ENCODE assay signal across 9 mouse cellular contexts in the genomic region with DNA sequence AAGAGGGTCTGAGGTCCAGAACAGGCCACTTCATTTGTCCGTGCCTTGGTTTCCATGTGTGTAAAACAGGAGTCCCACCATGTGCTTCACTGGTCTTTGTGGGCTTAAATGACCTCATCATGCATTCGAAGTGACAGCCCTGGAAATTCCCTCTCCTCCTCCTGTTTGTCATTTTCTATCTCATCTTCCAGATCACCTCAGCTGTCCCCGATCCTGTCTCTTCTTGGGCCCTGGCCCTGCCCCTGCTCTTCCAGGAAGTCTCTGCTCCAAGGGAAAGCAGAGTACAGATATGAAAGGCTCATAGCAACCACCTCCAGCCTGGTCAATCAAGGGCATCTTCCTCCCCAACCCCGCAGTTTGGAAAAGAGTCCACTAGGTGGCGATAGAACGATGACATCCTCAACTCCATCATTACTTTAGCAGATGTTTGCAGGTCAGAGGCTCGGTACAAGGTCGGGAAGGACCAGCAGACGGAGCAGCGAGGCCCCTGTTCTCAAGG. TPM values are rescaled to one million over a fixed set of nuclear protein-coding genes. Genes with fewer than 3 reads are reported as not detected.
DNase-seq lines count a peak whose midpoint lies in the region; ATAC-seq lines count a peak whose summit lies in the region.
"Had no signal": no experiment of that assay in that cellular context is flagged by ENCODE, and none has a peak within 500 bp of the region (broad histone marks: within the 10 kb centered on the region; RNA-seq: fewer than 3 reads in every experiment).

No protein-coding gene starts in this region.

- no peak overlapping the region for H3K4me2 ChIP-seq in forebrain, embryonic 11.5 days (ENCODE audit: low read depth, low read length, severe bottlenecking)
- H3K4me2 ChIP-seq in forebrain, embryonic 13.5 days: no peak overlapping the region
- H3K4me2 ChIP-seq: limb, embryonic 13.5 days had no signal

- H3K27me3 ChIP-seq in forebrain, embryonic 11.5 days (ENCODE audit: control insufficient read depth, insufficient read depth, low read length): no peaks in the 10 kb centered on the region
- H3K27me3 ChIP-seq in forebrain, embryonic 13.5 days: no peaks in the 10 kb centered on the region
- peaks cover 22% of the 10 kb centered on the region for H3K27me3 ChIP-seq in megakaryocyte, embryonic 14.5 days (replicated peaks)
- H3K27me3 ChIP-seq: limb, embryonic 13.5 days had no signal

- H3K4me3 ChIP-seq in forebrain, embryonic 11.5 days (ENCODE audit: low read depth, low read length): no peak overlapping the region
- H3K4me3 ChIP-seq in forebrain, embryonic 13.5 days: no peak overlapping the region
- H3K4me3 ChIP-seq in megakaryocyte, embryonic 14.5 days (replicated peaks): peak overlapping the region; percentile 8
- H3K4me3 ChIP-seq: limb, embryonic 13.5 days had no signal

- ATAC-seq in forebrain, embryonic 11.5 days (replicated peaks; ENCODE audit: low FRiP score): no peak
- no peak for ATAC-seq in forebrain, embryonic 13.5 days

- no peak overlapping the region for H3K9ac ChIP-seq in forebrain, embryonic 11.5 days (ENCODE audit: low read length)
- no peak overlapping the region for H3K9ac ChIP-seq in forebrain, embryonic 13.5 days
- H3K9ac ChIP-seq: limb, embryonic 13.5 days had no signal

- intact Hi-C loops in heart, postnatal 36 days (cut with DNase I): loop anchor here (5.0 kb wide), 1 partner anchor 213 kb away; a partner anchor contains a TSS

- no peaks in the 10 kb centered on the region for H3K4me1 ChIP-seq in forebrain, embryonic 11.5 days (replicated peaks; ENCODE audit: control insufficient read depth, insufficient read depth, low read length)
- peaks cover 7% of the 10 kb centered on the region for H3K4me1 ChIP-seq in forebrain, embryonic 13.5 days
- peaks cover 21% of the 10 kb centered on the region for H3K4me1 ChIP-seq in megakaryocyte, embryonic 14.5 days

- no peaks in the 10 kb centered on the region for H3K36me3 ChIP-seq in forebrain, embryonic 11.5 days (ENCODE audit: control insufficient read depth, insufficient read depth, low read length)
- H3K36me3 ChIP-seq in forebrain, embryonic 13.5 days (ENCODE audit: poor library complexity, severe bottlenecking): no peaks in the 10 kb centered on the region
- H3K36me3 ChIP-seq in megakaryocyte, embryonic 14.5 days (replicated peaks; ENCODE audit: low read length): no peaks in the 10 kb centered on the region
- H3K36me3 ChIP-seq: limb, embryonic 13.5 days had no signal

- H3K27ac ChIP-seq in forebrain, embryonic 11.5 days (ENCODE audit: low read depth, low read length): no peak overlapping the region
- H3K27ac ChIP-seq in forebrain, embryonic 13.5 days: no peak overlapping the region
- H3K27ac ChIP-seq: limb, embryonic 13.5 days had no signal

- peak; percentile 76 for DNase-seq in forebrain, embryonic 11.5 days (ENCODE audit: low spot score)
- peak; percentile 38 for DNase-seq in ovary, postnatal 36 days (ENCODE audit: low spot score)
- no peak for DNase-seq in ovary, postnatal 14 days (ENCODE audit: low spot score)
- DNase-seq in c-Kit-positive CD71-positive TER-119-positive erythroid progenitor cells, embryonic 14.5 days (ENCODE audit: low spot score): peak; percentile 66
- peak; percentile 49 to 62 for DNase-seq in heart, postnatal 36 days
- DNase-seq in thymus, postnatal 25 days: peak; percentile 49

- WGBS in forebrain, embryonic 11.5 days: 25% methylated on average over 10 of the region's 10 CpGs
- 22% methylated on average over 10 of the region's 10 CpGs for WGBS in forebrain, embryonic 13.5 days

- no peaks in the 10 kb centered on the region for H3K9me3 ChIP-seq in forebrain, embryonic 11.5 days (ENCODE audit: control insufficient read depth, low read length)
- no peaks in the 10 kb centered on the region for H3K9me3 ChIP-seq in forebrain, embryonic 13.5 days (replicated peaks)
- H3K9me3 ChIP-seq in megakaryocyte, embryonic 14.5 days: peaks cover 3% of the 10 kb centered on the region; the same call in 1 of the 2 replicates
- H3K9me3 ChIP-seq: limb, embryonic 13.5 days had no signal

RNA-seq across cellular contexts. Expression of a gene that starts 10.5 kb away (rescaled TPM):
- polyA plus RNA-seq in forebrain, embryonic 11.5 days (2014; fragmentation: Nextera tagmentation; extraction: Ambion mirVana): 48.6 and 48.8 TPM in 2 replicates
- polyA plus RNA-seq in forebrain, embryonic 13.5 days (2015; fragmentation: Nextera tagmentation; extraction: Ambion mirVana): 22.5 and 25.6 TPM in 2 replicates
- 10 to 100 TPM; 36.9 to 41.9 TPM for total RNA-seq in heart, postnatal 36 days (2021)
- 37.4 and 99.0 TPM in 2 replicates for polyA plus RNA-seq in megakaryocyte, embryonic 14.5 days (2012; ENCODE audit: insufficient read depth, low replicate concordance)

RNA-seq across cellular contexts. Expression of a gene that starts 41.6 kb away (rescaled TPM):
- polyA plus RNA-seq in forebrain, embryonic 11.5 days (2014; fragmentation: Nextera tagmentation; extraction: Ambion mirVana): 44.9 and 45.4 TPM in 2 replicates
- 41.4 and 49.4 TPM in 2 replicates for polyA plus RNA-seq in forebrain, embryonic 13.5 days (2015; fragmentation: Nextera tagmentation; extraction: Ambion mirVana)
- total RNA-seq in heart, postnatal 36 days (2021): 1 to 10 TPM; 6.0 to 6.1 TPM
- polyA plus RNA-seq in megakaryocyte, embryonic 14.5 days (2012; ENCODE audit: insufficient read depth, low replicate concordance): 0.89 TPM in 1 of 2 replicates, not detected in the other

RNA-seq across cellular contexts. Expression of a gene that starts 47.7 kb away (rescaled TPM):
- polyA plus RNA-seq in forebrain, embryonic 11.5 days (2014; fragmentation: Nextera tagmentation; extraction: Ambion mirVana): 54.5 and 55.2 TPM in 2 replicates
- polyA plus RNA-seq in forebrain, embryonic 13.5 days (2015; fragmentation: Nextera tagmentation; extraction: Ambion mirVana): 37.2 and 40.5 TPM in 2 replicates
- total RNA-seq in heart, postnatal 36 days (2021): 10 to 100 TPM; 21.9 to 24.8 TPM
- 2.7 TPM in 1 of 2 replicates, not detected in the other for polyA plus RNA-seq in megakaryocyte, embryonic 14.5 days (2012; ENCODE audit: insufficient read depth, low replicate concordance)

Comparison
In these comparisons a context has a peak if more than half of its experiments do, and no peak if none do; other contexts are left out.
1. RNA of a gene that starts 41.6 kb away (polyA plus RNA-seq): 44.9 to 45.4 TPM in forebrain, embryonic 11.5 days and 41.4 to 49.4 TPM in forebrain, embryonic 13.5 days; 0.89 TPM in megakaryocyte, embryonic 14.5 days; every median in the first group is over 10 times any median in the second.
2. RNA of a gene that starts 47.7 kb away (polyA plus RNA-seq): 54.5 to 55.2 TPM in forebrain, embryonic 11.5 days and 37.2 to 40.5 TPM in forebrain, embryonic 13.5 days; 2.7 TPM in megakaryocyte, embryonic 14.5 days; every median in the first group is over 10 times any median in the second.